Mouse (Mus musculus) CH12.LX (cell line): ENCODE results near the gene Pacsin1. TPM values are rescaled to one million over a fixed set of nuclear protein-coding genes. Genes with fewer than 3 reads are reported as not detected.

Source experiments
- DNase-seq: peaks from one replicate; pipeline ENCODE4 v3.0.0-alpha.2; 2013; ENCODE audit errors: extremely low read depth
- H3K27ac ChIP-seq: 2 replicates; pipeline ENCODE4 v1.5.1; 2012; ENCODE audit warnings: low read depth, mild to moderate bottlenecking, control low read depth, moderate library complexity; ENCODE audit not compliant: insufficient read depth
- H3K27me3 ChIP-seq: replicated peaks from 2 replicates; pipeline ENCODE3; 2012; ENCODE audit warnings: inconsistent platforms
- H3K36me3 ChIP-seq, 2 experiments: replicated peaks in 1 of 2; 2 replicates each; pipeline versions ENCODE3 to v1.6.1; 2012; ENCODE audit warnings: inconsistent platforms in 1 of 2, low read length in 1 of 2, mild to moderate bottlenecking in 1 of 2, mixed read lengths in 1 of 2, moderate library complexity in 1 of 2; ENCODE audit not compliant: control insufficient read depth in 1 of 2, insufficient read depth in 1 of 2
- H3K4me1 ChIP-seq, 2 experiments: 2 replicates each; pipeline ENCODE4 v1.6.1; 2012; ENCODE audit warnings: inconsistent platforms in 1 of 2, moderate library complexity in 1 of 2; ENCODE audit not compliant: insufficient read depth in 2 of 2, control insufficient read depth in 1 of 2
- H3K4me2 ChIP-seq: 2 replicates; pipeline ENCODE4 v1.6.1; 2012; ENCODE audit warnings: low read depth, mild to moderate bottlenecking, control low read depth; ENCODE audit not compliant: poor library complexity, insufficient read depth, severe bottlenecking
- H3K4me3 ChIP-seq, 3 experiments: fragments of 150-350 bp in 1 of 3; sonication (generic) in 1 of 3; replicated peaks in 1 of 3; 2 replicates each; pipeline versions ENCODE3 to v1.5.1; 2011 to 2012; ENCODE audit warnings: low read depth in 2 of 3, low read length in 2 of 3, mild to moderate bottlenecking in 2 of 3, moderate library complexity in 2 of 3, control low read depth in 1 of 3, improper control_type of control experiment in 1 of 3, inconsistent platforms in 1 of 3, mixed read lengths in 1 of 3; ENCODE audit not compliant: poor library complexity in 1 of 3
- H3K79me2 ChIP-seq: replicated peaks from 2 replicates; pipeline ENCODE4 v1.6.1; 2012; ENCODE audit warnings: mild to moderate bottlenecking, moderate library complexity; ENCODE audit not compliant: control insufficient read depth, poor library complexity, insufficient read depth, severe bottlenecking; ENCODE audit errors: extremely low read depth
- H3K9ac ChIP-seq: 2 replicates; pipeline ENCODE4 v1.6.1; 2012; ENCODE audit warnings: low read depth, mild to moderate bottlenecking, control low read depth, moderate library complexity; ENCODE audit not compliant: insufficient read depth
- H3K9me3 ChIP-seq: replicated peaks from 2 replicates; pipeline ENCODE3; 2012; ENCODE audit warnings: low read length, inconsistent platforms, mixed read lengths
- EP300 ChIP-seq: IDR thresholded peaks from 2 replicates; pipeline ENCODE4 v1.6.1; 2011; ENCODE audit warnings: low read length, improper control_type of control experiment
- ETS1 ChIP-seq: conservative IDR thresholded peaks from 2 replicates; pipeline ENCODE4 v1.6.1; 2012; ENCODE audit warnings: low read depth, mild to moderate bottlenecking, inconsistent platforms, low read length, improper control_type of control experiment, moderate library complexity
- IRF4 ChIP-seq: IDR thresholded peaks from 2 replicates; pipeline ENCODE4 v1.6.1; 2014; ENCODE audit warnings: low read depth, mild to moderate bottlenecking, inconsistent platforms, low read length, improper control_type of control experiment
- MAFK ChIP-seq: IDR thresholded peaks from 2 replicates; pipeline ENCODE4 v1.6.1; 2011; ENCODE audit warnings: low read length, improper control_type of control experiment; ENCODE audit not compliant: insufficient replicate concordance
- MXI1 ChIP-seq: IDR thresholded peaks from 2 replicates; pipeline ENCODE4 v1.6.1; 2011; ENCODE audit warnings: mild to moderate bottlenecking, low read depth, low read length, improper control_type of control experiment
- NELFE ChIP-seq: IDR thresholded peaks from 2 replicates; pipeline ENCODE4 v1.6.1; 2011; ENCODE audit warnings: low read depth, low read length, improper control_type of control experiment
- NRF1 ChIP-seq: IDR thresholded peaks from 2 replicates; pipeline ENCODE4 v1.6.1; 2014; ENCODE audit warnings: low read depth, mild to moderate bottlenecking, inconsistent platforms, low read length, improper control_type of control experiment, moderate library complexity
- PAX5 ChIP-seq: IDR thresholded peaks from 2 replicates; pipeline ENCODE4 v1.6.1; 2012; ENCODE audit warnings: low read length, inconsistent platforms, mixed read lengths
- POLR2AphosphoS2 ChIP-seq: IDR thresholded peaks from 2 replicates; pipeline ENCODE4 v1.6.1; 2011; ENCODE audit warnings: low read depth, low read length, improper control_type of control experiment
- RAD21 ChIP-seq: IDR thresholded peaks from 2 replicates; pipeline ENCODE4 v1.6.1; 2011; ENCODE audit warnings: low read depth, mild to moderate bottlenecking, low read length, improper control_type of control experiment, moderate library complexity
- SIN3A ChIP-seq: IDR thresholded peaks from 2 replicates; pipeline ENCODE4 v1.6.1; 2012; ENCODE audit warnings: low read length, improper control_type of control experiment, inconsistent platforms
- TBP ChIP-seq: conservative IDR thresholded peaks from 2 replicates; pipeline ENCODE4 v1.6.1; 2011; ENCODE audit warnings: low read depth, low read length, improper control_type of control experiment
- UBTF ChIP-seq: IDR thresholded peaks from 2 replicates; pipeline ENCODE4 v1.6.1; 2012; ENCODE audit warnings: low read depth, mild to moderate bottlenecking, inconsistent platforms, low read length, improper control_type of control experiment, moderate library complexity
- USF1 ChIP-seq: IDR thresholded peaks from 2 replicates; pipeline ENCODE4 v1.6.1; 2014; ENCODE audit warnings: low read depth, mild to moderate bottlenecking, inconsistent platforms, low read length, improper control_type of control experiment
- ZKSCAN1 ChIP-seq: IDR thresholded peaks from 2 replicates; pipeline ENCODE4 v1.6.1; 2012; ENCODE audit warnings: low read depth, inconsistent platforms, low read length, improper control_type of control experiment, borderline replicate concordance
- ZMIZ1 ChIP-seq: IDR thresholded peaks from 2 replicates; pipeline ENCODE4 v1.6.1; 2012; ENCODE audit warnings: low read depth, mild to moderate bottlenecking, inconsistent platforms, low read length, improper control_type of control experiment
- ZNF384 ChIP-seq: IDR thresholded peaks from 2 replicates; pipeline ENCODE4 v1.6.1; 2012; ENCODE audit warnings: low read depth, low read length, improper control_type of control experiment, inconsistent platforms
- dilution Hi-C: fragments of 300-500 bp; cut with MboI; formaldehyde crosslinking; loops from 2 replicates; pipeline ENCODE4 v1.14.3; 2020; ENCODE audit warnings: low sequenced_read_pairs; ENCODE audit not compliant: extremely low pct_unique_long_range_greater_than_20kb, extremely low pct_ligation_motif_present
- in situ Hi-C: fragments of 300-500 bp; cut with MboI; formaldehyde crosslinking; loops from 3 replicates; pipeline ENCODE4 v1.14.3; 2019; ENCODE audit warnings: low sequenced_read_pairs, low pct_ligation_motif_present, low pct_unique_long_range_greater_than_20kb, mixed read lengths
- polyA plus RNA-seq: library from polyadenylated mRNA; unstranded; fragments of >175 nt; gene quantifications from 2 replicates; pipeline ENCODE4 v1.2.1, GENCODE M21; 2012; ENCODE audit warnings: low read depth; ENCODE audit not compliant: insufficient read length
- total RNA-seq, 2 experiments: library from RNA; depleted of rRNA; stranded (reverse); fragments of 300-350 nt in 1 of 2; fragments of >200 nt in 1 of 2; gene quantifications; 2 replicates each; pipeline ENCODE4 v1.2.3; 2012 to 2014

The Pacsin1 gene
- total and polyA plus RNA-seq, 3 experiments, result 1.9 to 14.0 (median 13.2) TPM

- H3K4me3 ChIP-seq, result no peak overlapping the region
- no peak overlapping the region for H3K9ac ChIP-seq
- H3K36me3 ChIP-seq, result no peaks in the 10 kb centered on the region
- H3K4me1 ChIP-seq, result peaks cover 15 to 33% of the 10 kb centered on the region in 2 experiments
- H3K27ac ChIP-seq, result no peak overlapping the region
- H3K79me2 ChIP-seq, result no peaks in the 10 kb centered on the region
- no peaks in the 10 kb centered on the region for H3K9me3 ChIP-seq
- H3K4me2 ChIP-seq, result no peak overlapping the region
- no peak for DNase-seq
- peaks cover 28% of the 10 kb centered on the region for H3K27me3 ChIP-seq
- TF ChIP-seq EP300, result no peak
- TF ChIP-seq USF1, result no peak
- no peak for TF ChIP-seq SIN3A
- TF ChIP-seq ZMIZ1, result no peak
- TF ChIP-seq MXI1, result no peak
- no peak for TF ChIP-seq TBP
- TF ChIP-seq ZKSCAN1, result no peak
- TF ChIP-seq IRF4, result no peak
- TF ChIP-seq PAX5, result no peak
- TF ChIP-seq NRF1, result no peak
- no peak for TF ChIP-seq ZNF384
- TF ChIP-seq ETS1, result no peak
- no peak for TF ChIP-seq MAFK
- no peak for TF ChIP-seq UBTF
- TF ChIP-seq NELFE, result no peak
- in situ Hi-C loops (loop anchor here (10.0 kb wide), 1 partner anchor 66 kb away; the partner anchor contains the start of gene Pacsin1), dilution Hi-C loops (no loop called here)
These were observed 65.0 kb downstream of the Pacsin1 start for GRCm38 (mm10) chr17:27720326-27720725.

GRCm38 (mm10) chr17:27721125-27721664 lies 65.9 kb downstream of the Pacsin1 start:
- peaks cover 16 to 38% of the 10 kb centered on the region in 2 experiments for H3K4me1 ChIP-seq
- H3K79me2 ChIP-seq, result no peaks in the 10 kb centered on the region
- no peak for DNase-seq
- no peaks in the 10 kb centered on the region for H3K9me3 ChIP-seq
- dilution Hi-C loops, result no loop called here
- peaks cover 28% of the 10 kb centered on the region for H3K27me3 ChIP-seq
- in situ Hi-C loops, result loop anchor here (10.0 kb wide), 1 partner anchor 66 kb away; the partner anchor contains the start of gene Pacsin1
- no peaks in the 10 kb centered on the region for H3K36me3 ChIP-seq
- H3K27ac ChIP-seq, result no peak overlapping the region
- H3K4me3 ChIP-seq, result no peak overlapping the region
- TF ChIP-seq NRF1 (no peak), RAD21 (no peak), POLR2AphosphoS2 (no peak), ZNF384 (no peak)
- TF ChIP-seq, all 38 proteins: peak for 0
- H3K4me2 ChIP-seq, result no peak overlapping the region
- no peak overlapping the region for H3K9ac ChIP-seq
